Mouse (Mus musculus) forebrain, embryonic 10.5 days (tissue): Measurements from ENCODE around the gene Gm3893. TPM values are rescaled to one million over a fixed set of nuclear protein-coding genes. Genes with fewer than 3 reads are reported as not detected.
"Not testable (repeated sequence)": the region's sequence is repeated elsewhere in the genome, so short reads cannot be mapped to it uniquely, and the experiment has no call there.

Source experiments
- DNase-seq: peaks from one replicate; pipeline ENCODE4 v3.0.0-alpha.2; 2017; ENCODE audit warnings: low spot score; ENCODE audit errors: extremely low spot score
- H3K27ac ChIP-seq: fragments of 300-500 bp; sonication (generic); 2 replicates; pipeline ENCODE4 v1.5.1; 2016; ENCODE audit warnings: mild to moderate bottlenecking
- H3K27me3 ChIP-seq: fragments of 300-500 bp; sonication (generic); 2 replicates; pipeline ENCODE4 v1.6.1; 2016; ENCODE audit warnings: mild to moderate bottlenecking; ENCODE audit not compliant: poor library complexity, severe bottlenecking
- H3K36me3 ChIP-seq: fragments of 300-500 bp; sonication (generic); replicated peaks from 2 replicates; pipeline ENCODE4 v1.6.1; 2016; ENCODE audit warnings: mild to moderate bottlenecking, moderate library complexity
- H3K4me1 ChIP-seq: fragments of 300-500 bp; sonication (generic); 2 replicates; pipeline ENCODE4 v1.6.1; 2016
- H3K4me3 ChIP-seq: fragments of 300-500 bp; sonication (generic); 2 replicates; pipeline ENCODE4 v1.5.1; 2016; ENCODE audit warnings: mild to moderate bottlenecking, moderate library complexity
- H3K9me3 ChIP-seq: fragments of 300-500 bp; sonication (generic); 2 replicates; pipeline ENCODE4 v1.6.1; 2016; ENCODE audit warnings: mild to moderate bottlenecking, moderate library complexity
- WGBS: fragments of 180-500 bp; shearing (Covaris S2); methylation state at CpG from one replicate; pipeline ENCODE4 v1.1.7; 2016; 5-methylcytosine and 5-hydroxymethylcytosine counted together
- polyA plus RNA-seq: library from polyadenylated mRNA; unstranded; fragments of >200 nt; fragmentation: Nextera tagmentation; extraction: Ambion mirVana; gene quantifications from 2 replicates; pipeline ENCODE4 v1.2.1, GENCODE M21; 2016

Gm3893 gene
- polyA plus RNA-seq = not detected in 2 replicates

DNA sequence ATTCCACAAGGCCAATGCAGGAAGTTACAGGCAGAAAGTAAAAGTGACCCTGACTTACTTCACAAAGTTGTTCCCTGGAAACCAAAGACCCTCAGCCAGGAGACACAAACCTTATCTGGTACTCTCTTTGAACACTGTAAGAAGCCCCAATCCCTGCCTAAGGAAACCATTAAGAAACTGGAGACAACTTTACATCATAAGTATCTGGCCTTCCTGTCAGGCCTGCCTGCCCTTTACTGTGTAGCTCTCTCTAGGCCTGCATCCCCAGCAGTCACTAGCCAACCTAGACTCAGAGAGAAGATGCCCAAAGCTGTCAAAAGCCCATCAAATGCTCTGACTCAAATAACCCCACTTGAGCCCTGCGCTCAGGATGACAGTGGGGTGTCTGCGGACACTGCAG is at the start of gene Gm3893:
Gene Gm3893 (plus strand): TSS at position 301 of the 400 bp plus-strand sequence.
- H3K4me3 ChIP-seq, H3K36me3 ChIP-seq, H3K27ac ChIP-seq, H3K9me3 ChIP-seq, DNase-seq, H3K27me3 ChIP-seq, H3K4me1 ChIP-seq: not testable (repeated sequence)
- WGBS = no CpG with 5 or more reads among the region's 2 CpGs

DNA sequence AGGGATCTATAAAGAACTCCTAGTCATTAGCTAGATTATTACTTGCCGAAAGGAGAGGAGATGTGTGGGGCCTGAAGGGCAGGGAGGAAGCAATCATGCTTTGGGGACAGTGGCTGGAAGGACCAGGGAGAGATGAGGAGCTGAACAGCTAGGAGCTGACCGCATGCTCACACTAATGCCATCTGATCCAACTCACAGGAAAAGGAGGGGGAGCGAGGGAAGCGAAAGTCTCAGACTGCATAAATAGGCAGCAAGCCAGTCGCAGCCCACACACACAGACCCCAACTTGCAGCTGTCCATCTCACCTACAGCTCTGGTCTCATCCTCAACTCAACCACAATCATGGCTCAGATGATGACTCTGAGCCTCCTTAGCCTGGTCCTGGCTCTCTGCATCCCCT is 23.5 kb downstream of the Gm3893 start, which contains the start of gene Gm13304:
Gene Gm13304 (plus strand): TSS at position 301 of the 400 bp plus-strand sequence.
- no CpG with 5 or more reads among the region's 5 CpGs for WGBS
- H3K4me3 ChIP-seq, DNase-seq, H3K27me3 ChIP-seq, H3K4me1 ChIP-seq, H3K27ac ChIP-seq, H3K9me3 ChIP-seq, H3K36me3 ChIP-seq: not testable (repeated sequence)

Other genes with a start within 250 kb of the Gm3893 start
- gene Gm21541, start 187.6 kb upstream of the Gm3893 start, polyA plus RNA-seq = not detected in 2 replicates
- 1.6 and 2.3 TPM in 2 replicates for gene Gm20878, start 149.6 kb upstream of the Gm3893 start, polyA plus RNA-seq
- gene Fam205a4, start 125.1 kb upstream of the Gm3893 start, polyA plus RNA-seq = not detected in 2 replicates
- gene Gm21093, start 56.5 kb upstream of the Gm3893 start, polyA plus RNA-seq = 0.19 TPM in 1 of 2 replicates, not detected in the other
- 0.24 TPM in 1 of 2 replicates, not detected in the other for gene Gm13304, start 23.6 kb downstream of the Gm3893 start, polyA plus RNA-seq
- gene Gm13306, start 62.2 kb downstream of the Gm3893 start, polyA plus RNA-seq = not detected in 2 replicates
- not detected in 2 replicates for gene Gm13305, start 77.4 kb downstream of the Gm3893 start, polyA plus RNA-seq
- not detected in 2 replicates for gene Gm10600, start 149.4 kb downstream of the Gm3893 start, polyA plus RNA-seq
- gene Ccl21b, start 164.6 kb downstream of the Gm3893 start, polyA plus RNA-seq = not detected in 2 replicates
- gene Gm21953, start 203.1 kb downstream of the Gm3893 start, polyA plus RNA-seq = not detected in 2 replicates
- 0.05 TPM in 1 of 2 replicates, not detected in the other for gene Fam205a3, start 227.1 kb downstream of the Gm3893 start, polyA plus RNA-seq